Mouse (Mus musculus): ENCODE results near the gene Tmprss11a. TPM values are rescaled to one million over a fixed set of nuclear protein-coding genes. Genes with fewer than 3 reads are reported as not detected.

The Tmprss11a gene
- polyA plus RNA-seq, 1 experiment from 2014 or later: 0.07 TPM

GRCm38 (mm10) chr5:86431096-86431495 is 37.7 kb downstream of the Tmprss11a start:
- WGBS: 75% methylated on average over 5 of the region's 5 CpGs
- DNase-seq (ENCODE audit: low spot score): no peak

DNA sequence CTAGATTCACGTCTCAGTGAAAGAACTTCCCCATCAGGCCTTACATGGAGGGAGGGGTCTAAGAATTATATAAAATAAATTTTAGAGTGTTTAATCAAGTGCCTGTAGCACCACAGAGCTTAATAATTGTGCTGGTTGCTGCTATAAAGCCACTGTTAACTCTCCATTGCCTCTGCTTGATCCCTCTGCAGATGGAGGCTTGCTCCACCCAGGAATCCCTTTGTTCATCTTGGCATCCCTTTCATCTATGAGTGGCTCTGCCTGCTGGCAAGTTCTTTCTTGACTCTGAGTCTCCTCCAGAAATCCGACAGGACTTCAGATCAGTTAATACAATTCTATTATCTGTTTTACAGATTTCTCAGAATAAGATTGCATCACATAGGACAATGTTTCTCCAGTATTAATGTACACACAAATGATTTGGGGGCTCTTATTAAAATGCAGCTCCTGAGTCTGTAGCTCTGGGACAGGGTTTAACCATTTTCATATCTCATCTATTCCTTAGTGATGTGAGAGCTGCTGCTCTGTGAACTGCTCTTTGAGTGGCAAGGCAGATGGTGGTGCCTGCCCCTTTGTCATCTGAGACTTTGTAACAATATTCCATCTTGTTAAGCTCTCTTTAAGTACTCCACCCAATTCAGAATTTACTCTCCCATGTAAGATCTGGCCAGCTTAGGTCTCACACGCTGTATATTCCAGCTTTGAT is 47.3 kb downstream of the Tmprss11a start:
- H3K27ac ChIP-seq: no peak overlapping the region
- no peak overlapping the region for H3K9ac ChIP-seq
- DNase-seq (ENCODE audit: low spot score) (no peak), ATAC-seq (ENCODE audit: low FRiP score) (no peak)
- no peaks in the 10 kb centered on the region for H3K9me3 ChIP-seq (ENCODE audit: control insufficient read depth, low read length)
- H3K36me3 ChIP-seq (replicated peaks; ENCODE audit: control insufficient read depth, insufficient read depth): no peaks in the 10 kb centered on the region
- H3K4me1 ChIP-seq (replicated peaks; ENCODE audit: control insufficient read depth, insufficient read depth, low read length): no peaks in the 10 kb centered on the region
- WGBS: 51% methylated on average over 3 of the region's 3 CpGs
- H3K4me3 ChIP-seq (replicated peaks; ENCODE audit: low read length): no peak overlapping the region
- H3K4me2 ChIP-seq (replicated peaks): no peak overlapping the region
- H3K27me3 ChIP-seq (ENCODE audit: control insufficient read depth, insufficient read depth, low read length): no peaks in the 10 kb centered on the region

More at GRCm38 (mm10) chr5:86431096-86431495, 37.7 kb downstream of the Tmprss11a start:
- Histone ChIP-seq H3K4me3 (replicated peaks; ENCODE audit: low read length) (no peak overlapping the region), H3K9me3 (ENCODE audit: control insufficient read depth, low read length) (no peaks in the 10 kb centered on the region), H3K4me1 (replicated peaks; ENCODE audit: control insufficient read depth, insufficient read depth, low read length) (no peaks in the 10 kb centered on the region), H3K27ac (no peak overlapping the region), H3K27me3 (ENCODE audit: control insufficient read depth, insufficient read depth, low read length) (no peaks in the 10 kb centered on the region), H3K9ac (no peak overlapping the region), H3K4me2 (replicated peaks) (no peak overlapping the region), H3K36me3 (replicated peaks; ENCODE audit: control insufficient read depth, insufficient read depth) (no peaks in the 10 kb centered on the region)
- no peak for ATAC-seq (ENCODE audit: low FRiP score)

GRCm38 (mm10) chr5:86419494-86419893 is 49.3 kb downstream of the Tmprss11a start:
- H3K4me2 ChIP-seq (replicated peaks): no peak overlapping the region
- no peaks in the 10 kb centered on the region for H3K27me3 ChIP-seq (ENCODE audit: control insufficient read depth, insufficient read depth, low read length)
- DNase-seq (ENCODE audit: low spot score): no peak
- no peaks in the 10 kb centered on the region for H3K9me3 ChIP-seq (ENCODE audit: control insufficient read depth, low read length)
- H3K4me3 ChIP-seq (replicated peaks; ENCODE audit: low read length): no peak overlapping the region
- peak; percentile 43; the same call in 1 of the 2 replicates for ATAC-seq (ENCODE audit: low FRiP score)
- no peak overlapping the region for H3K9ac ChIP-seq
- 26% methylated on average over 4 of the region's 4 CpGs for WGBS
- no peaks in the 10 kb centered on the region for H3K36me3 ChIP-seq (replicated peaks; ENCODE audit: control insufficient read depth, insufficient read depth)
- H3K4me1 ChIP-seq (replicated peaks; ENCODE audit: control insufficient read depth, insufficient read depth, low read length): no peaks in the 10 kb centered on the region
- H3K27ac ChIP-seq: no peak overlapping the region

- no peaks in the 10 kb centered on the region for H3K27me3 ChIP-seq (ENCODE audit: control insufficient read depth, insufficient read depth, low read length)
- WGBS: 87% methylated on average over 7 of the region's 7 CpGs
- no peak overlapping the region for H3K9ac ChIP-seq
- H3K27ac ChIP-seq: no peak overlapping the region
- no peaks in the 10 kb centered on the region for H3K36me3 ChIP-seq (replicated peaks; ENCODE audit: control insufficient read depth, insufficient read depth)
- no peak for DNase-seq (ENCODE audit: low spot score)
- H3K4me1 ChIP-seq (replicated peaks; ENCODE audit: control insufficient read depth, insufficient read depth, low read length): no peaks in the 10 kb centered on the region
- H3K4me2 ChIP-seq (replicated peaks): no peak overlapping the region
- no peak overlapping the region for H3K4me3 ChIP-seq (replicated peaks; ENCODE audit: low read length)
- no peaks in the 10 kb centered on the region for H3K9me3 ChIP-seq (ENCODE audit: control insufficient read depth, low read length)
- no peak for ATAC-seq (ENCODE audit: low FRiP score)
These were observed 54.5 kb downstream of the Tmprss11a start for GRCm38 (mm10) chr5:86414280-86414679.

DNA sequence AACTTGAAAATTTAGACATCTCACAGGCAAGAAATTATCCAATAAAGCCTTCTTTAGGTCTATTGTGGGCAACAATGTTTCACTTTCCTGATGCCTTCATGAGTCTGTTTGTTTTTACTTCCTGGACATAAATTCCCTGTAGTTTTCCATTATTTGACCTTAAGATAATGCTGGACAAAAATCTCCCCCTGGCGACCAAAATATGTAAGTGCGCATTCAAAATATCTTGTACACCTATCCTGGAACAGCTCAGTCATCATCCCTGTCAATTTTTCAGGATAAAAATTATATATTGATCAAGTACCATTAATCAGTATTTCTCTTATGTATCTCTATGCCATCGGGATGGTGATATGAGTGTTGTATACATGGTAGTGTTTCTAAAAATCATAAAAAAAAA is 58.0 kb downstream of the Tmprss11a start:
- Histone ChIP-seq H3K4me1 (replicated peaks; ENCODE audit: control insufficient read depth, insufficient read depth, low read length) (no peaks in the 10 kb centered on the region), H3K27me3 (ENCODE audit: control insufficient read depth, insufficient read depth, low read length) (no peaks in the 10 kb centered on the region), H3K36me3 (replicated peaks; ENCODE audit: control insufficient read depth, insufficient read depth) (no peaks in the 10 kb centered on the region), H3K4me2 (replicated peaks) (no peak overlapping the region), H3K9me3 (ENCODE audit: control insufficient read depth, low read length) (no peaks in the 10 kb centered on the region), H3K4me3 (replicated peaks; ENCODE audit: low read length) (no peak overlapping the region), H3K27ac (no peak overlapping the region), H3K9ac (no peak overlapping the region)
- WGBS: 33% methylated on average over 3 of the region's 3 CpGs
- ATAC-seq (ENCODE audit: low FRiP score) (no peak), DNase-seq (ENCODE audit: low spot score) (peak; percentile 42)

- ATAC-seq (ENCODE audit: low FRiP score): no peak
- Histone ChIP-seq H3K27ac (no peak overlapping the region), H3K9ac (no peak overlapping the region), H3K9me3 (ENCODE audit: control insufficient read depth, low read length) (no peaks in the 10 kb centered on the region), H3K4me3 (replicated peaks; ENCODE audit: low read length) (no peak overlapping the region), H3K4me2 (replicated peaks) (no peak overlapping the region), H3K27me3 (ENCODE audit: control insufficient read depth, insufficient read depth, low read length) (no peaks in the 10 kb centered on the region), H3K4me1 (replicated peaks; ENCODE audit: control insufficient read depth, insufficient read depth, low read length) (no peaks in the 10 kb centered on the region), H3K36me3 (replicated peaks; ENCODE audit: control insufficient read depth, insufficient read depth) (no peaks in the 10 kb centered on the region)
- no peak for DNase-seq (ENCODE audit: low spot score)
- 89% methylated on average over 2 of the region's 2 CpGs for WGBS
These were observed 60.8 kb downstream of the Tmprss11a start for GRCm38 (mm10) chr5:86407941-86408340.

- Histone ChIP-seq H3K27me3 (ENCODE audit: control insufficient read depth, insufficient read depth, low read length) (no peaks in the 10 kb centered on the region), H3K4me1 (replicated peaks; ENCODE audit: control insufficient read depth, insufficient read depth, low read length) (no peaks in the 10 kb centered on the region), H3K36me3 (replicated peaks; ENCODE audit: control insufficient read depth, insufficient read depth) (no peaks in the 10 kb centered on the region), H3K27ac (no peak overlapping the region), H3K9me3 (ENCODE audit: control insufficient read depth, low read length) (no peaks in the 10 kb centered on the region), H3K4me2 (replicated peaks) (no peak overlapping the region), H3K9ac (no peak overlapping the region), H3K4me3 (replicated peaks; ENCODE audit: low read length) (no peak overlapping the region)
- DNase-seq (ENCODE audit: low spot score) (no peak), ATAC-seq (ENCODE audit: low FRiP score) (no peak)
- 86% methylated on average over 3 of the region's 3 CpGs for whole genome bisulfite sequencing
These were observed 61.6 kb downstream of the Tmprss11a start for GRCm38 (mm10) chr5:86407191-86407590.

GRCm38 (mm10) chr5:86373320-86373719 is 95.5 kb downstream of the Tmprss11a start, which contains the start of gene Tmprss11d:
Gene Tmprss11d, minus strand, starts transcription at chr5:86373420.
- no peak for ATAC-seq (ENCODE audit: low FRiP score)
- Histone ChIP-seq H3K4me2 (replicated peaks) (no peak within 1 kb of the TSS), H3K27ac (no peak within 1 kb of the TSS), H3K9me3 (ENCODE audit: control insufficient read depth, low read length) (no peaks in the 10 kb centered on the region), H3K9ac (no peak within 1 kb of the TSS), H3K4me3 (replicated peaks; ENCODE audit: low read length) (no peak within 1 kb of the TSS), H3K27me3 (ENCODE audit: control insufficient read depth, insufficient read depth, low read length) (no peaks in the 10 kb centered on the region), H3K36me3 (replicated peaks; ENCODE audit: control insufficient read depth, insufficient read depth) (no peaks in the 10 kb centered on the region), H3K4me1 (replicated peaks; ENCODE audit: control insufficient read depth, insufficient read depth, low read length) (no peaks in the 10 kb centered on the region)
- 80% methylated on average over 3 of the region's 3 CpGs for WGBS
- no peak for DNase-seq (ENCODE audit: low spot score)

All from hindbrain, embryonic 14.5 days (tissue).